Mouse (Mus musculus): Measurements from ENCODE around the gene Ern2. TPM values are rescaled to one million over a fixed set of nuclear protein-coding genes. Genes with fewer than 3 reads are reported as not detected.

Gene Ern2
- polyA plus RNA-seq, 1 experiment from 2014 or later = 1.1 TPM

DNA sequence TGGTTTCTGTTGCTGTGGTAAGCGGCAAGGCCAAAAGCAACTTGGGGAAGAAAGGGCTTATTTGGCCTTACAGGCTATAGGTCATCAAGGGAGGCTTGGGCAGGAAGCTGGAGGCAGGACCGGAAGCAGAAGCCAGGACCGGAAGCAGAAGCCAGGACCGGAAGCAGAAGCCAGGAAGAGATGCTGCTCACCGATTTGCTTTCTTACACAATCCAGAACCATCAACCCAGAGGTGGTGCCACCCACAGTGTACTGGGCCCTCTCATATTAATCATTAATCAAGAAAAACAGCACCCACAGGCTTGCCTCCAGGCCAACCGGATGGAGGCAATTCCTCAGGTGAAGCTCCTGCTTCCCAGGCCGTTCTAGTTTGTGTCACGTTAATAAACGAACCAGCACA, 10.8 kb upstream of the Ern2 start:
- H3K27ac ChIP-seq (replicated peaks) = no peak overlapping the region
- no peak overlapping the region for H3K4me3 ChIP-seq
- no peaks in the 10 kb centered on the region for H3K9me3 ChIP-seq
- H3K36me3 ChIP-seq = no peaks in the 10 kb centered on the region
- WGBS = 84% methylated on average over 9 of the region's 9 CpGs
- no peaks in the 10 kb centered on the region for H3K4me1 ChIP-seq (replicated peaks)
- no peaks in the 10 kb centered on the region for H3K27me3 ChIP-seq
- no peak for ATAC-seq (ENCODE audit: low FRiP score, low read depth)
- H3K9ac ChIP-seq = no peak overlapping the region
- no peak overlapping the region for H3K4me2 ChIP-seq

DNA sequence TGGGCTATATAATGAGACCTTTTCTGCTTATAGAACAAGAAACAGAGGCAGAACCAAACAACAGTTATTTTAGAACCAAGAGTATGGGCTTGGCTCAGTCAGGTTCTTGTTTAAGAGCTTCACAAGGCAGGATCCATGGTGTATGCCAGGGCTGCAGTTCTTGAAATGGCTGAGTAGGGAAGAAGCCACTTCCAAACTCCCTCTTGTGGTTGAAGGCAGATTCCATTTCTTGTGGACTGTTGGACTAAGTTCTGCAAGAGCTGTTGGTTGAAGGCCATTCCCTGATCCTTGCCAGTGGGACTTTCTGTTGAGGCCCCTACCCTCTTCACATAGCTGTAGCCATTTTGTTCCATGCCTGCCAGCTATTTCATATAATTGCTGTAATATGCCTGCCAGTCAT, 7.9 kb upstream of the Ern2 start:
- Histone ChIP-seq H3K4me1 (replicated peaks) (no peaks in the 10 kb centered on the region), H3K9ac (no peak overlapping the region), H3K9me3 (no peaks in the 10 kb centered on the region), H3K4me2 (no peak overlapping the region), H3K4me3 (no peak overlapping the region), H3K27me3 (no peaks in the 10 kb centered on the region), H3K36me3 (no peaks in the 10 kb centered on the region), H3K27ac (replicated peaks) (no peak overlapping the region)
- ATAC-seq (ENCODE audit: low FRiP score, low read depth) = no peak

DNA sequence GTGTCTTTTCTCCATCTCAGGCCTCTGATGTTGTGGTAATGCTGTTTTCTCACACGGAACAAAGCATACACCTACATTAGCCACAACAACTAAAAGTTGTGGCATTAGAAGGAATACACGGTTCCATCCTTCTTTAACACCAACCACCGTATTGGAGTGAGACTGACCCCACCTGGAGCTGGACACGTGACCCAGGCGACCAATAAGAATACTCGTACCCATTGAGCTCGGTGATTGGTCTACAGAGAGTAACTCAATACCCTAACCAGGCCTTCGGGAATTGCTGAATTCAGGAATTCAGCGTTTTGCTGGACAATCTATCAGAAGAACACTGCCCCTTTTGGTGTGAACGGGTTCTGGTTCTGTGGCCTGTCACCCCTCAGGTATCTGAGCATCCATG, 5.1 kb upstream of the Ern2 start:
- no peaks in the 10 kb centered on the region for H3K4me1 ChIP-seq (replicated peaks)

DNA sequence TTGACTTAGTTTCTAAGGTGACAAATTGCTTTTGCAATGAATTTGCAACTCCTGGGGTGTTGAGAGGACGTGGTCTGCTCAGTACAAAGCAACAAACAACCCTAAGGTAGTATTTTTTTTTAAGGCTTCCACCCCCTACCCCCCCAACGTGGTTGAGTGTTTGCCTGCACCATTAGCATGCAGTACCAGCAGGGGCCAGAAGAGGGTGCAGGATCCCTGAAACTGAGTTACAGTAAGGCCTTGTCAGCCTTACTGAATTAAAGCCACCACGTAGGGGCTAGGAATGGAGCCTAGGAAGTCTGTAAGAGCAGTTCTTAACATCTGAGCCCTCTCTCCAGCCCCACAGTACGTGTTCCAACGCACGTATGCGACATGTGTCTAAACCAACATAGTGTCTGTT, 3.5 kb upstream of the Ern2 start:
- Histone ChIP-seq H3K36me3 (no peaks in the 10 kb centered on the region), H3K4me2 (no peak overlapping the region), H3K27me3 (no peaks in the 10 kb centered on the region), H3K4me3 (no peak overlapping the region), H3K9ac (no peak overlapping the region), H3K27ac (replicated peaks) (no peak overlapping the region), H3K9me3 (no peaks in the 10 kb centered on the region), H3K4me1 (replicated peaks) (no peaks in the 10 kb centered on the region; the same call in 1 of the 2 replicates)
- ATAC-seq (ENCODE audit: low FRiP score, low read depth) = no peak
- 26% methylated on average over 7 of the region's 7 CpGs for WGBS

More for the DNA sequence above, 5.1 kb upstream of the Ern2 start:
- no peak overlapping the region for H3K9ac ChIP-seq
- no peaks in the 10 kb centered on the region for H3K36me3 ChIP-seq
- no peaks in the 10 kb centered on the region for H3K27me3 ChIP-seq
- H3K4me2 ChIP-seq = no peak overlapping the region
- no peak for ATAC-seq (ENCODE audit: low FRiP score, low read depth)
- H3K4me3 ChIP-seq = no peak overlapping the region
- H3K9me3 ChIP-seq = no peaks in the 10 kb centered on the region
- H3K27ac ChIP-seq (replicated peaks) = no peak overlapping the region
- 67% methylated on average over 10 of the region's 10 CpGs for WGBS

DNA sequence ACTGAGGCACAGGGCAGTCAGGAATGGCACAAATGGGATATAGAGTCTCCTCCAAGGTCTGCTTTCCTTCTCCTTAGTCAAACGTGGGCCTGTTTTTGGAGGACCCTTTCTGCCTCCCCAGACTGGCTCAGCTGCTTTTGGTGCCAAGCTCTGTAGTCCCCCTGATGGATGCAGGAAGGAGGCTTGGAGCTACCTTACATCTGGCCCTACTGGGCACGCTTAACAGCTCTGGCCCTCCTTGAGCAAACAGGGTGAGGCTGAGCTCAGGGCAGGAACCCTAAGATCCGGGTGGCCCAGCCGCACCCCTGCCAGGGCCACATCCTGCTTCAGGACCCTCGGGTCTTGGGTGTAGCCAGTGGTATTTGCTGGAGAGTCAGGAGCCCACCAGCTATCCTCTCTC, 1.4 kb downstream of the Ern2 start:
- no peaks in the 10 kb centered on the region for H3K36me3 ChIP-seq
- no peaks in the 10 kb centered on the region; the same call in 1 of the 2 replicates for H3K4me1 ChIP-seq (replicated peaks)
- no peak overlapping the region for H3K9ac ChIP-seq
- H3K4me3 ChIP-seq = no peak overlapping the region
- 78% methylated on average over 5 of the region's 5 CpGs for WGBS
- no peak overlapping the region for H3K27ac ChIP-seq (replicated peaks)
- H3K9me3 ChIP-seq = no peaks in the 10 kb centered on the region
- no peak for ATAC-seq (ENCODE audit: low FRiP score, low read depth)
- no peak overlapping the region for H3K4me2 ChIP-seq
- H3K27me3 ChIP-seq = no peaks in the 10 kb centered on the region

DNA sequence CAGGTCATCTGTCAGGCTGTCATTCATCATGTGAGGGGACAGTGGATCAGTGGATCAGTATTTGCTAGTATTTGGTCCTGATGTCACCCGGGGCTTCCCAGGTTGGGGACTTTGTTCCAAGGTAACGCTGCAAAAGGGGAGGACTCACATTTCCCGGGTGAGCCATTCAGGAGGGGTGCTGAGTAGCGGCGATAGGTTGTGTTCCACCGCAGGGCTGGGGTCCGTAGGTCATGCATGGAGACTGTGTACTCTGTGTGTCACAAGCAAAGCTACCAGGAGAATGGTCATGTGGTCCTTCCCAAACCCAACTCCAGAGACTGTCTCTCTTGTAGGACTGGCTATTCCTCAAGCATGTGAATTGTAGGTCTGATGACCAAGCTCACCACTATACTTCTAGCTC, 5.3 kb downstream of the Ern2 start:
- Histone ChIP-seq H3K27me3 (no peaks in the 10 kb centered on the region), H3K36me3 (no peaks in the 10 kb centered on the region), H3K27ac (replicated peaks) (no peak overlapping the region), H3K9me3 (no peaks in the 10 kb centered on the region), H3K4me3 (no peak overlapping the region), H3K4me2 (no peak overlapping the region), H3K9ac (no peak overlapping the region), H3K4me1 (replicated peaks) (no peaks in the 10 kb centered on the region; the same call in 1 of the 2 replicates)
- WGBS = 89% methylated on average over 7 of the region's 7 CpGs
- ATAC-seq (ENCODE audit: low FRiP score, low read depth) = no peak

DNA sequence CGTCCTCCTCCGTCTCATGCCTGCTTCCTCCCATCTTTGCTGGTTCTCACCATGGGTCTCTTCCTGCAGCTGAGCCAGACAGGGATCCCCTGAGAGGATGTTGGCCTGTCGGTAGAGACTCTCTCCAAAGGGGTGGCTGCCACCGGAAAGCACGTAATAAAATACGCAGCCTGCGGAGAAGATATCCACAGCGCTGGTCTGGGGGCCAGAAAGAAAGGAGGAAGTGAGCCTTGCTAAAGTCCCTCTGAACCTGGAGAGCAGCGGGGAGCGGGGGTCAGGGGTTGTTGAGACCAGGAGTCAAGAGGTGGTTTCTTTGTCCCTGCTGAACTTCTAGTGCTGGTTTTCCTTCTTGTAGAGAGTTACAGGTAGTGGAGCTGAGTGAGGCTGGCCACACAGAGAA, 14.4 kb downstream of the Ern2 start:
- H3K4me2 ChIP-seq = no peak overlapping the region
- WGBS = 86% methylated on average over 10 of the region's 10 CpGs
- H3K27ac ChIP-seq (replicated peaks) = no peak overlapping the region
- H3K36me3 ChIP-seq = peaks cover 8% of the 10 kb centered on the region; the same call in 1 of the 2 replicates
- no peaks in the 10 kb centered on the region for H3K4me1 ChIP-seq (replicated peaks)
- H3K27me3 ChIP-seq = no peaks in the 10 kb centered on the region
- no peak overlapping the region for H3K9ac ChIP-seq
- ATAC-seq (ENCODE audit: low FRiP score, low read depth) = no peak
- H3K9me3 ChIP-seq = no peaks in the 10 kb centered on the region
- no peak overlapping the region for H3K4me3 ChIP-seq

DNA sequence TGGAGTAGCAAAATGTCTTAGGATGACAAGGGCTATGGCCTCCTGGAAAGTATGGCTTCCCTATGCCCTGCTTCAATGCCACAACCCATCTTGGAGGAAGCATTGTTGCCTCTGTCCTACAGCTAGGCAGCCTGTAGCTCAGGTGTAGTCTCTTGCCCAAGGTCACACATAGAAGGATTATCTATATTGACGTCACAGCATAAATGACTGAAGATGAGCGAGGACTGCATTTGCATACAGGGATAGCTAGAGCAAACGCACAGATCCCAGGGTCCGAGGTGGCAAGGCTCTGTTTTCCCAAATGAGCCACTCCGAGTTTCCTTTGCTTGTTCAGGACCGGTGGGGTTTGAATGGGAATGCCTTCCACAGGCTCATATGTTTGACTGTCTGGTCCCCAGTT, 15.3 kb downstream of the Ern2 start:
- no peak overlapping the region for H3K4me2 ChIP-seq
- H3K9me3 ChIP-seq = no peaks in the 10 kb centered on the region
- no peak overlapping the region for H3K4me3 ChIP-seq
- WGBS = 82% methylated on average over 6 of the region's 6 CpGs
- H3K27ac ChIP-seq (replicated peaks) = no peak overlapping the region
- peaks cover 8% of the 10 kb centered on the region; the same call in 1 of the 2 replicates for H3K36me3 ChIP-seq
- H3K4me1 ChIP-seq (replicated peaks) = no peaks in the 10 kb centered on the region
- ATAC-seq (ENCODE audit: low FRiP score, low read depth) = no peak
- no peak overlapping the region for H3K9ac ChIP-seq
- no peaks in the 10 kb centered on the region for H3K27me3 ChIP-seq

DNA sequence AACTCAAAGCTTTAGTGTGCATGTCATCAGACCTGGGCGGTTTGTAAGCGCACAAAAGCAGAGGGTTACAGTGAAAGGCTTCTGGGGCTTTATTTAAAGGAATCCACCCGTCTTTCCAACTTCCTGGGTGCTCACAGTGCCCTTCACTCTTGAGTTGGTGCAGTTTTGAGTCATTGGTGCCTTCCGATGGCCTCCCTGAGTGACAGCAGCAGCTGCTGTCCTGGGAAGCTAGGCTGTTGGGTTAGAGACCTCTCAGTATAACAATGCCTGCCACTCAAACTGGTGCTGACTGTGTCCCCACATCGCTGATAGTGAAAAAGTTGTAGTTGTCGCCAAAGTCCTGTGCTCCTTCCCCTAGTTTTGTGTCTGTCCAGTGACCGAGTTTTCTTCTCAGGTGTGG, 18.8 kb downstream of the Ern2 start:
- no peaks in the 10 kb centered on the region for H3K4me1 ChIP-seq (replicated peaks)
- H3K9me3 ChIP-seq = no peaks in the 10 kb centered on the region
- no peak overlapping the region for H3K9ac ChIP-seq
- H3K36me3 ChIP-seq = peaks cover 8% of the 10 kb centered on the region; the same call in 1 of the 2 replicates
- H3K4me3 ChIP-seq = no peak overlapping the region
- H3K4me2 ChIP-seq = no peak overlapping the region
- no peaks in the 10 kb centered on the region for H3K27me3 ChIP-seq
- no peak overlapping the region for H3K27ac ChIP-seq (replicated peaks)
- 91% methylated on average over 7 of the region's 7 CpGs for WGBS
- no peak for ATAC-seq (ENCODE audit: low FRiP score, low read depth)

DNA sequence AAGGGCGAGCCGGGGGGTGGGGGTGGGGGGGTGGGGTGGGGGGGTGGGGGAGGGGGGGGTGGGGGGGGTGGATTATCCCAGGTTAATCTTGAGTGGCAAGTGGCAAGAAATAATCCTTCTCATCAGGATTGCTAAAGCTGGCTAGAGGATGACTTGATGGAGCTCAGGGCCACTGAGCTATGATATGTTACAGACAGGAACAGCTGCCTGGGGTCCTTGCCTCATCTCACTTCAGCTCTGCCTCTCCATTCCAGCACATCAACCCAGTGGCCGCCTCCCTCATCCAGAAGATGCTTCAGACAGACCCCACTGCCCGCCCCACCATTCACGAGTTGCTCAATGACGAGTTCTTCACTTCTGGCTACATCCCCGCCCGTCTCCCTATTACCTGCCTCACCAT, 22.2 kb downstream of the Ern2 start:
- no peaks in the 10 kb centered on the region for H3K9me3 ChIP-seq
- no peaks in the 10 kb centered on the region for H3K27me3 ChIP-seq
- H3K36me3 ChIP-seq = peaks cover 5% of the 10 kb centered on the region; the same call in 1 of the 2 replicates
- H3K4me3 ChIP-seq = no peak overlapping the region
- H3K27ac ChIP-seq (replicated peaks) = no peak overlapping the region
- H3K4me2 ChIP-seq = no peak overlapping the region
- 91% methylated on average over 8 of the region's 8 CpGs for WGBS
- ATAC-seq (ENCODE audit: low FRiP score, low read depth) = no peak
- H3K4me1 ChIP-seq (replicated peaks) = peaks cover 18% of the 10 kb centered on the region
- no peak overlapping the region for H3K9ac ChIP-seq

DNA sequence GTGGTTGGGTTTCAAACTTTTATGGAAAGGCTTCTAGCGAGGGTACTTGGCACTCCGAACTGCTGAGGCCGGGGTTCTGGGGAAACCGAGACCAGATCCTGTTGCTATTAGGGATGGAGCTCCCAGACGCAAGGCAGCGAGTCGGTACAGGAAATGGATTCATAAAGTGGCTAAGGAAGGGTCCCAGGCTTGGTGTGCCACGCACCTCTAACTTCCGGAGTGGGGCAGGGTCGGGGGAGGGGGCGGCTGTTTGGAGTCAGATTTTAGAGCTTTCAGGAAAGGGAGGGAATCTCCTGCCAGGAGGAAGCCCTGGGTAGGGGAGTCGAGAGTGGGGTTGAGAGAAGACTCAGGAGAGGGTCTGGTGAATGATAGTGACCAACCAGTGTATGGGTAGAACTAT, 26.0 kb downstream of the Ern2 start:
- H3K4me3 ChIP-seq = peak overlapping the region; percentile 80
- H3K27ac ChIP-seq (replicated peaks) = no peak overlapping the region
- no peaks in the 10 kb centered on the region for H3K27me3 ChIP-seq
- H3K9me3 ChIP-seq = no peaks in the 10 kb centered on the region
- under 1% methylated on average over 12 of the region's 12 CpGs for WGBS
- peaks cover 30% of the 10 kb centered on the region for H3K4me1 ChIP-seq (replicated peaks)
- peak overlapping the region; percentile 95 for H3K4me2 ChIP-seq
- no peak for ATAC-seq (ENCODE audit: low FRiP score, low read depth)
- peak overlapping the region; percentile 32 for H3K9ac ChIP-seq
- no peaks in the 10 kb centered on the region for H3K36me3 ChIP-seq

DNA sequence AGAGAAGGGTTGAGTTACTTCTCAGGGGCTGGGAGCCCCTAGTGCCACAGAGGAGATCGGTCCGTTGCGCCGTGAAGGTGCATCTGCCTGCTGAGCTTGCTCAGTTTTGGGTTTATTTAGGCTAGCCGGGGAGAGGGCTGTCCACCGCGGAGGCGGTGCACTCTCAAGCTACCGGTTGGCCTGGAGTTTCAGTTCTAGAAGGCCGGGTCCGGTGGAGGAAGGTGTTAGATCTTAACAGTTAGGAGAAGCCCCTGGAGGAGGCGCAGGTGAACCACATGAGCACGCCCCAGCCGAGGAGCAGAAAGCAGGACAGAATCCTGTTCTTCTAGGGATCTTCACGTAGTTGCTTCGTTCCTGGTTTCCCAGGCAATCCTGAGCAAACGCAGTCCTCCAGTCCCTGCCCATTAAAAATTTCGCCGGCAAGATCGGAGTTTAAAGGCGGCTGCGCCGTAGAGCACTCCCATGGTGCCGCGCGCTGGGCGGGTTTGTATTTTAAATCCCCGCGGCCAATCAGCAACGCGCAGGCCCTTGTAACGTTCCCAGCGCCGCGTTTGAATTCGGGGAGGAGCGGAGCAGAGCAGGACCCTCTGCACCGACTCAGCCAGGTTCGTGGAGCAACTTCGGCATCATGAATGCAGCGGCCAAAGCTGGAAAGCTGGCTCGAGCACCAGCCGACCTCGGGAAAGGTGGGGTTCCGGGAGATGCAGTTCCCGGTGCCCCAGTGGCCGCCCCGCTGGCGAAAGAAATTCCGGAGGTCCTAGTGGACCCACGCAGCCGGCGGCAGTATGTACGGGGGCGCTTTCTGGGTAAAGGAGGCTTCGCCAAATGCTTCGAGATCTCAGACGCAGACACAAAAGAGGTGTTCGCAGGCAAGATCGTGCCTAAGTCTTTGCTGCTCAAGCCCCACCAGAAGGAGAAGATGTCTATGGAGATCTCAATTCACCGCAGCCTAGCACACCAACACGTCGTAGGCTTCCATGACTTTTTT, 26.8 kb downstream of the Ern2 start, which contains the start of gene Plk1:
TSS of gene Plk1 (plus strand) at position 525 of the 988 bp plus-strand sequence.
- under 1% methylated on average over 63 of the region's 63 CpGs for WGBS
- peaks cover 30% of the 10 kb centered on the region for H3K4me1 ChIP-seq (replicated peaks)
- ATAC-seq (ENCODE audit: low FRiP score, low read depth) = peak; percentile 93

More for the DNA sequence above, 26.8 kb downstream of the Ern2 start, which contains the start of gene Plk1:
- Histone ChIP-seq H3K9me3 (no peaks in the 10 kb centered on the region), H3K4me3 (peak within 1 kb of the TSS; percentile 80), H3K9ac (peak within 1 kb of the TSS; percentile 71), H3K27me3 (no peaks in the 10 kb centered on the region), H3K36me3 (no peaks in the 10 kb centered on the region), H3K4me2 (peak within 1 kb of the TSS; percentile 95), H3K27ac (replicated peaks) (peak within 1 kb of the TSS; percentile 70)
